Mouse (Mus musculus): Measurements from ENCODE around the gene Naa80. TPM values are rescaled to one million over a fixed set of nuclear protein-coding genes. Genes with fewer than 3 reads are reported as not detected.
"Not testable (repeated sequence)": the region's sequence is repeated elsewhere in the genome, so short reads cannot be mapped to it uniquely, and the experiment has no call there.

Naa80 gene
- polyA plus RNA-seq, 1 experiment = 18.6 TPM

GRCm38 (mm10) chr9:107572327-107572662 is 6.4 kb upstream of the Naa80 start:
- Histone ChIP-seq H3K27ac (ENCODE audit: insufficient read depth, low read length) (no peak overlapping the region), H3K9ac (ENCODE audit: low read depth, poor library complexity, severe bottlenecking) (no peak overlapping the region), H3K9me3 (replicated peaks; ENCODE audit: control insufficient read depth, insufficient read depth, low read length, poor library complexity, severe bottlenecking) (no peaks in the 10 kb centered on the region), H3K4me3 (ENCODE audit: low read depth, low read length) (no peak overlapping the region), H3K36me3 (ENCODE audit: control insufficient read depth, insufficient read depth, low read length, poor library complexity, severe bottlenecking) (peaks cover 12% of the 10 kb centered on the region), H3K27me3 (ENCODE audit: control insufficient read depth, insufficient read depth, low read length, poor library complexity, severe bottlenecking) (no peaks in the 10 kb centered on the region), H3K4me1 (ENCODE audit: control insufficient read depth, insufficient read depth, low read length) (peaks cover 4% of the 10 kb centered on the region)
- TF ChIP-seq POLR2A (IDR thresholded peaks at IDR 0.05; ENCODE audit: insufficient read depth, low read length) (no peak), EP300 (IDR thresholded peaks at IDR 0.05; ENCODE audit: insufficient read depth, low read depth, low read length) (no peak), CTCF (IDR thresholded peaks at IDR 0.05; ENCODE audit: low read depth, low read length) (no peak)

- H3K4me3 ChIP-seq (ENCODE audit: low read depth, low read length); H3K27ac ChIP-seq (ENCODE audit: insufficient read depth, low read length); H3K9me3 ChIP-seq (replicated peaks; ENCODE audit: control insufficient read depth, insufficient read depth, low read length, poor library complexity, severe bottlenecking); H3K9ac ChIP-seq (ENCODE audit: low read depth, poor library complexity, severe bottlenecking); H3K4me1 ChIP-seq (ENCODE audit: control insufficient read depth, insufficient read depth, low read length); H3K27me3 ChIP-seq (ENCODE audit: control insufficient read depth, insufficient read depth, low read length, poor library complexity, severe bottlenecking): not testable (repeated sequence)
- TF ChIP-seq CTCF (IDR thresholded peaks at IDR 0.05; ENCODE audit: low read depth, low read length) = peak; percentile 31
- peaks cover 12% of the 10 kb centered on the region for H3K36me3 ChIP-seq (ENCODE audit: control insufficient read depth, insufficient read depth, low read length, poor library complexity, severe bottlenecking)
These were observed 4.9 kb upstream of the Naa80 start for GRCm38 (mm10) chr9:107573774-107574173.

DNA sequence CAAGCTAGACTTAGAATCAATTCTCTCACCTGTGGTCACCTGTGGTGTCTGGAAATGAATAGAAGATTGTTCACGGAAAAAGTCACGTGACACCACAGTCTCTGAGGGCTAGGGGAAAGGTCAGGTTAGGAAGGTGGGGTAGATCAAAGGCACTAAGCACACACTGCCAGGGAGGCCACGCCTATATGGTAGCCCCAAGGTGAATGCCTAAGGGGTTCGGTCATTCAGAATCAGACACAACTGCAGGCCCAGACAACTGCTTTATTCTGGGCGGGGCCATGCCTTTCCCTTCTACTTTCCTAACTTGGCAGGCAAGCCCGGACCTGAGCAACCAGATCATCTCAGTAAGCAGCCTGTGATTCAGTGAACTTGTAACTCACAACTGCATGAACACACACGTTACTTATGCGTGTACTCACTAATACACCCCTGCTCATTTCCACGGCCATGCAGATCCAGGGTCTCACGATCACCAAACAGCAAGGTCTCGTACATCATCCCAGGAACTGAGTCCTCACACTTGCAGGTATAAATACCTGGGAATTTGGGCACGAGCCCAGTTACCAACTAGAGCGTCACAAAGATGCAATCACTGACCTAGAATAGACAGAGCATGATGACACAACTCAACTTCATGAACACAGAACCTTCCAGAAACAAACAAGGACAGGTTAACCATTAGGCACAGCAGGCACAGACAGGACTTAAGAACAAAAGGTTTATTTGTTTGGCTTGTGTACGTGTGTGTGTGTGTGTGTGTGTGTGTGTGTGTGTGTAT is 2.9 kb upstream of the Naa80 start:
- peaks cover 12% of the 10 kb centered on the region for H3K36me3 ChIP-seq (ENCODE audit: control insufficient read depth, insufficient read depth, low read length, poor library complexity, severe bottlenecking)
- H3K4me3 ChIP-seq (ENCODE audit: low read depth, low read length) = no peak overlapping the region
- peak overlapping the region; percentile 3 for H3K9ac ChIP-seq (ENCODE audit: low read depth, poor library complexity, severe bottlenecking)
- TF ChIP-seq EP300 (IDR thresholded peaks at IDR 0.05; ENCODE audit: insufficient read depth, low read depth, low read length) (peak; percentile 96), POLR2A (IDR thresholded peaks at IDR 0.05; ENCODE audit: insufficient read depth, low read length) (no peak), CTCF (IDR thresholded peaks at IDR 0.05; ENCODE audit: low read depth, low read length) (no peak)
- H3K27me3 ChIP-seq (ENCODE audit: control insufficient read depth, insufficient read depth, low read length, poor library complexity, severe bottlenecking) = no peaks in the 10 kb centered on the region
- H3K27ac ChIP-seq (ENCODE audit: insufficient read depth, low read length) = peak overlapping the region; percentile 89
- no peaks in the 10 kb centered on the region for H3K9me3 ChIP-seq (replicated peaks; ENCODE audit: control insufficient read depth, insufficient read depth, low read length, poor library complexity, severe bottlenecking)
- peaks cover 2% of the 10 kb centered on the region for H3K4me1 ChIP-seq (ENCODE audit: control insufficient read depth, insufficient read depth, low read length)

GRCm38 (mm10) chr9:107576357-107577107 is 2.2 kb upstream of the Naa80 start, which contains the start of gene Hyal1:
Gene Hyal1, plus strand, starts transcription at chr9:107576927.
- Histone ChIP-seq H3K4me3 (ENCODE audit: low read depth, low read length) (peak within 1 kb of the TSS; percentile 85), H3K9ac (ENCODE audit: low read depth, poor library complexity, severe bottlenecking) (peak within 1 kb of the TSS; percentile 47), H3K9me3 (replicated peaks; ENCODE audit: control insufficient read depth, insufficient read depth, low read length, poor library complexity, severe bottlenecking) (no peaks in the 10 kb centered on the region), H3K36me3 (ENCODE audit: control insufficient read depth, insufficient read depth, low read length, poor library complexity, severe bottlenecking) (peaks cover 10% of the 10 kb centered on the region), H3K27me3 (ENCODE audit: control insufficient read depth, insufficient read depth, low read length, poor library complexity, severe bottlenecking) (no peaks in the 10 kb centered on the region), H3K4me1 (ENCODE audit: control insufficient read depth, insufficient read depth, low read length) (peaks cover 2% of the 10 kb centered on the region), H3K27ac (ENCODE audit: insufficient read depth, low read length) (peak within 1 kb of the TSS; percentile 89)
- TF ChIP-seq EP300 (IDR thresholded peaks at IDR 0.05; ENCODE audit: insufficient read depth, low read depth, low read length) (no peak), POLR2A (IDR thresholded peaks at IDR 0.05; ENCODE audit: insufficient read depth, low read length) (peak; percentile 60)

GRCm38 (mm10) chr9:107577871-107578270 is 816 bp upstream of the Naa80 start:
- Histone ChIP-seq H3K4me1 (ENCODE audit: control insufficient read depth, insufficient read depth, low read length) (peaks cover 2% of the 10 kb centered on the region), H3K9me3 (replicated peaks; ENCODE audit: control insufficient read depth, insufficient read depth, low read length, poor library complexity, severe bottlenecking) (no peaks in the 10 kb centered on the region), H3K9ac (ENCODE audit: low read depth, poor library complexity, severe bottlenecking) (0 out of 2 replicates have a peak overlapping the region, but pooled peaks have one; percentile 47), H3K27me3 (ENCODE audit: control insufficient read depth, insufficient read depth, low read length, poor library complexity, severe bottlenecking) (no peaks in the 10 kb centered on the region), H3K27ac (ENCODE audit: insufficient read depth, low read length) (no peak overlapping the region), H3K4me3 (ENCODE audit: low read depth, low read length) (no peak overlapping the region; the same call in 1 of the 2 replicates), H3K36me3 (ENCODE audit: control insufficient read depth, insufficient read depth, low read length, poor library complexity, severe bottlenecking) (no peaks in the 10 kb centered on the region)
- TF ChIP-seq CTCF (IDR thresholded peaks at IDR 0.05; ENCODE audit: low read depth, low read length) (no peak), EP300 (IDR thresholded peaks at IDR 0.05; ENCODE audit: insufficient read depth, low read depth, low read length) (no peak), POLR2A (IDR thresholded peaks at IDR 0.05; ENCODE audit: insufficient read depth, low read length) (no peak)
